Mouse (Mus musculus) lung, postnatal 4 days (tissue): ENCODE measurements around the gene Dohh.

ENCODE experiments used
- DNase-seq, 2 experiments: peaks; one replicate each; pipeline ENCODE4 v3.0.0; 2021

The Dohh gene

GRCm38 (mm10) chr10:81430831-81431525 is 46.8 kb downstream of the Dohh start:
- peak; percentile 67 to 81 for DNase-seq

GRCm38 (mm10) chr10:81431526-81432168 is 47.4 kb downstream of the Dohh start:
- DNase-seq = peak; percentile 26 to 44

- DNase-seq = peak in 1 of 2 experiments; percentile 5
Observed at GRCm38 (mm10) chr10:81432169-81432867, 48.1 kb downstream of the Dohh start.

GRCm38 (mm10) chr10:81432868-81433262 is 48.6 kb downstream of the Dohh start:
- peak; percentile 95 to 96 for DNase-seq

GRCm38 (mm10) chr10:81433541-81434289 is 49.5 kb downstream of the Dohh start:
- DNase-seq = peak; percentile 65 to 79

- DNase-seq = peak; percentile 41 to 50
Observed at GRCm38 (mm10) chr10:81434361-81435263, 50.4 kb downstream of the Dohh start.

- DNase-seq = peak; percentile 73 to 84
Observed at GRCm38 (mm10) chr10:81435436-81435835, 51.2 kb downstream of the Dohh start.
